Mouse (Mus musculus): ENCODE measurements at regions not wholly inside any gene's neighbourhood (a gene's known extent, or its start where the extent isn't known, plus 50 kb on each side); places are given as distances from the start of the nearest gene placed in this dataset.

- no peak for DNase-seq
Measured at GRCm38 (mm10) chr10:56598191-56598590, 221.1 kb downstream of the Gja1 start.

- DNase-seq, result no peak
Measured at GRCm38 (mm10) chr10:56599923-56600322, 222.8 kb downstream of the Gja1 start.

- DNase-seq, result no peak
Measured at GRCm38 (mm10) chr10:56611564-56612288, 234.6 kb downstream of the Gja1 start.

GRCm38 (mm10) chr10:56642656-56643055 is 265.5 kb downstream of the Gja1 start:
- no peak for DNase-seq

GRCm38 (mm10) chr10:56643376-56644135 is 266.4 kb downstream of the Gja1 start:
- DNase-seq, result no peak

- DNase-seq, result no peak
Measured at GRCm38 (mm10) chr10:56660501-56660900, 283.4 kb downstream of the Gja1 start.

- no peak for DNase-seq
Measured at GRCm38 (mm10) chr10:56673919-56674318, 296.8 kb downstream of the Gja1 start.

- no peak for DNase-seq
Measured at GRCm38 (mm10) chr10:56682901-56683300, 305.8 kb downstream of the Gja1 start.

- DNase-seq, result no peak
Measured at GRCm38 (mm10) chr10:56685655-56686250, 308.6 kb downstream of the Gja1 start.

GRCm38 (mm10) chr10:56691467-56691866 is 314.3 kb downstream of the Gja1 start:
- no peak for DNase-seq

- no peak for DNase-seq
Measured at GRCm38 (mm10) chr10:56695100-56695499, 318.0 kb downstream of the Gja1 start.

GRCm38 (mm10) chr10:56700126-56700525 is 323.0 kb downstream of the Gja1 start:
- no peak for DNase-seq

- DNase-seq, result no peak
Measured at GRCm38 (mm10) chr10:56708411-56708810, 331.3 kb downstream of the Gja1 start.

- DNase-seq, result no peak
Measured at GRCm38 (mm10) chr10:56708886-56709285, 331.8 kb downstream of the Gja1 start.

GRCm38 (mm10) chr10:56712611-56713105 is 335.5 kb downstream of the Gja1 start:
- DNase-seq, result no peak

- no peak for DNase-seq
Measured at GRCm38 (mm10) chr10:56737073-56737472, 359.9 kb downstream of the Gja1 start.

GRCm38 (mm10) chr10:56739621-56740020 is 362.5 kb downstream of the Gja1 start:
- DNase-seq, result no peak

GRCm38 (mm10) chr10:56752134-56752533 is 375.0 kb downstream of the Gja1 start:
- no peak for DNase-seq

GRCm38 (mm10) chr10:56753576-56753975 is 376.4 kb downstream of the Gja1 start:
- no peak for DNase-seq

GRCm38 (mm10) chr10:56754546-56755175 is 377.5 kb downstream of the Gja1 start:
- DNase-seq, result no peak

GRCm38 (mm10) chr10:56770629-56771028 is 393.5 kb downstream of the Gja1 start:
- no peak for DNase-seq

- no peak for DNase-seq
Measured at GRCm38 (mm10) chr10:56782265-56782664, 405.1 kb downstream of the Gja1 start.

GRCm38 (mm10) chr10:56783941-56784340 is 406.8 kb downstream of the Gja1 start:
- DNase-seq, result no peak
